Mouse (Mus musculus): ENCODE data around the gene Rgl3.

- TF ChIP-seq POLR2A (IDR thresholded peaks at IDR 0.05; ENCODE audit: borderline replicate concordance, extremely low read depth, low read depth, low read length) (no peak), CTCF (IDR thresholded peaks at IDR 0.05; ENCODE audit: insufficient read depth, low read length) (no peak)
These were observed 53.6 kb downstream of the Rgl3 start for GRCm38 (mm10) chr9:21935466-21936131.

Data from lung, adult 2 months (tissue).